Mouse (Mus musculus): Measurements from ENCODE around the gene Slc35a5.

Slc35a5 gene

DNA sequence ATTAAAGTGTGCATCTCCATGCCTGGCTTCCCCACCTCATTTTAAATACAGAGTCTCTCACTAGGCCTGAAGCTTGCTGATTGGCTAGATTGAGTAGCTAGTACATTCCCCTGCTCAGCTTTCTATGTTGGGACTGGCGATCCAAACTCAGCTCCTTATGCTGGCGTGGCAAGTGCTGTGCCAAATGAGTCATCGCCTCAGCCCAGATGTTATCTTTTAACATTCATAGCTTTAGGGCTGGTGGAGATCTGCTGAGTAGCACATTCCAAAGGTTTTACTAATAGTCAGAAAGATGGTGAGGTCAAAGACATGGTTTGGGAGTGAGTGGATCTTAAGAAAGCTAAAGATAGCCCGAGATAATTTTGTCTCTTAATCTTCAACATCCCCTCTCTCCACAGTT is 48.0 kb downstream of the Slc35a5 start:
- DNase-seq = no peak

DNA sequence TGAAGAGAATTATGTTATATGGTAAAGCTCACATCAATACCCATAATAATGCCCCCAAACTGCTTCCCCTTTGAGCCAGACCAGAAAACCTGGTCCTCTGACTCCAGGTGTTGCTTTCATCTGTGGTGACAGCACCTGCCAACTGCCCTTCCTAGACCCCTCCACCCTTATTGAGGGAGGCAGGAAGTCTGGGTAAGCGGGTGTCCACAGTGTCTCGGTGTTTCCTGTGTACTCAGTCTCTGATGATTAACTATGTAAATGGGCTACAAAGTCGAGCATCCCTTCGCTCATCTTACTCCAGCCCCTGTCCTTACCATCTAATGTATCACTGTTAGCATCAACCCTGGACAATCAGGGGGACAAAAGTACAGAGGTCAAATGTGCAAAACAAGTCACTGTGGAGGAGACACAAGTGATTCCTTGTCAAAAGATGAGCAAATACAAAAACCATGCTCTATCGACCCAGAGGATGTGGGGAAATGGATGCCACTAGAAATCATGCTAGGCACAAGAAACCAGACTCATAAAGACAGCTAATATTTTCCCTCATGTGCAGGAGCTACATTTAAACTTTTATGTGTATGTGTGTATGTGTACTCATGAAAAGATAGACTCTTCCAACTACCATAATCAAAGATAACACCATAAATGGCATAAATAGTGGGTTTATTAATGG is 50.2 kb downstream of the Slc35a5 start:
- peak; percentile 9 to 27 for DNase-seq

DNA sequence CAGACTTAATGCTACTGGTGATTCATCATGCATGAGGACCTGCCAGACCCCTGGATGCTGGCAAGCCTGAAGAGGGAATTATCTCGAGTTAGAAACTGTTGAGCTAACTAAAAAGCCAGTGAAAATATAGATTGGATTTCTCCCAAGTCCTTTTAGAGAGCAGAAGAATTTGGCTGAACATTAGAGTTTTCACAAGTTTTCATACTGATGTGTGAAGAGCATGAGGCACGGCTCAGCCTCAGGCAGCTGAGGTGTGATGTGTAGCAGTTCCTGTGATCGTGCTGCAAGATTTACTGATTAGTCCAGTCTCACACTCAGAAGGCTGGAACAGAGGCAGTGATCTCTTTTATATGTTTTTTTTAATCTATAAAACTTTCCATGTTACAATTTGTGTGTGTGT is 53.5 kb downstream of the Slc35a5 start:
- no peak for DNase-seq

DNA sequence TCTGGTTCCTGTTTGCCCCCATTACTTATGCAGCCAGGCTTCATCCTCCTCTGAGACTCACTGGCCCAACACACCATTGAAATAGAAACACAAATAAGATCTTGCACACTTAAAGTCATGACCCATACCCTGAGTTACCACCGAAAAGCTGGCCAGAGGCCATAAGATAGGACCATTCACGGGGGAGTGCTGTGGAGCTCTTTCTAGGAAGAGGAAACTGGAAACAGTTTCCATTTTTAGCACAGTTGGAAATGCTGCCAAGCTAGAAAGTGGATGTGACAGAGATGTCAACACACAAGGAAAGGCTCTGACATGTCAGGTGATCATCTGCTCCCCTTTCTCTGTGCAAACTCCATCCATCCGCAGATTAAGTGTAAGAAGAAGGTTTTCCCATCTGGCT is 57.6 kb downstream of the Slc35a5 start:
- DNase-seq = no peak

DNA sequence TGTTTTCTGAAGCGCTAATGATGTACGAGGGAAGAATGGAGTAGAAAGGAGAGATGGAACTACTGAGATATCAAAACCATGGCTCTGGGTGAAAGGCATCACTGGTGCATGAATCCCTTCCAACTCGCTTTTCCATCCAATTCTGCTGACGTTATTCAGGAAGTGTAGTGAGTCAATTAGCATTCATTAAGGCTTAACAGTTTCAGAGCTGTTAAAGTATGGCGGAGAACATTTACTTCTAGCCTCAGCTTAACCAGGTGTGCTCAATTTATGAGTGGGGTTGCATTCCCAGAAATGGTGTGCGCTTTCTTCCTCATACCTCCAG is 59.7 kb downstream of the Slc35a5 start:
- no peak for DNase-seq

DNA sequence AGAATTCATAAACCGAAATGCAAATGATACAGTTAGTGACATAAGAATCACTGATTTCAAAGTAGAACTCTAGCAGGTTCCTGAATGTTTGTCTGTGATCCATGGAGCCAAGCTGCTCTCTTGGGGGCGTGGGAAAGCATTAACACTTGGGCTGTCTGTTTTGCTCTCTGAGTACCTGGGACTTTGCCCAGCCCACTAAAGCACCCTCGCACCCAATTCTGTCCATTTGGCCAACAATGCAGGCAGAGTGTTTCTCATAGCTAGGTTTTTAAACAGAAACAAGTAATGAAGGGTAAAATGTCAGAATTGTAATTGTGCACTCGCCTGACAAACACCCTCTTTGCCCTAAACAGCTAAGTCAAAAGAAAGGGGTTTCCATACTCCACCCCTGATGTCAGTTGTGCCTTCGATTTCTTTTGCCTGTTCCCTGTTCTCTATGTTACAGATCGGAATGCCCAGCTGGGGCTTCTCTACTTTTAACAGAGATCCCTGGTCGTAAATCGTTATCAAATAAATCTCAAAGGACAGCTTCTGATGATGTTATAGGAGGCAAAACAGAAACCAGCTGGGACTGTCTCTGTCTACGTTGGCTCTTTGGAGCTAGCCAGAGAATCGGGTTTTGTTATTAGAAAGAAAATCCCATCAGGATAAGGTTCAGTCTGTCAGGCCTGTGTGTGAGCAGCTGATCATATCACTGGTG is 60.2 kb downstream of the Slc35a5 start:
- DNase-seq = no peak

DNA sequence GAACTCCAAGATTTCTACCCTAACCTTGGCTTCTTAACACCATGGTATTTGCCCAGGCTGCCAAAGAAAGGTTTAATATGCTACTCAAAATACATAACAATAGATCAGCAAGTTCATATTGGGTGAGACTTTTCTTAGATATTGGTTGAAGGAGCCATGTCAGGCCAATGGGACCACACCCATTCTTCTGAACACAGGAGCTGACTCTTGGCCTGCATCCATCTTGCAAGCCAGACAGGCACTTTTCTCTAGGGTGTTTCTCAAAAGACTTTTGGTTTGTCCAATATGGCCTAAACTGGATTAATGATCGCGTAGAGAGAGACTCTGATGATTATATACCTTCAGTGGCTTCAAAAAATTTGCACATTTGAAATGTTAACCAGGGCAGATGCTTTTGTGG is 61.0 kb downstream of the Slc35a5 start:
- DNase-seq = no peak

DNA sequence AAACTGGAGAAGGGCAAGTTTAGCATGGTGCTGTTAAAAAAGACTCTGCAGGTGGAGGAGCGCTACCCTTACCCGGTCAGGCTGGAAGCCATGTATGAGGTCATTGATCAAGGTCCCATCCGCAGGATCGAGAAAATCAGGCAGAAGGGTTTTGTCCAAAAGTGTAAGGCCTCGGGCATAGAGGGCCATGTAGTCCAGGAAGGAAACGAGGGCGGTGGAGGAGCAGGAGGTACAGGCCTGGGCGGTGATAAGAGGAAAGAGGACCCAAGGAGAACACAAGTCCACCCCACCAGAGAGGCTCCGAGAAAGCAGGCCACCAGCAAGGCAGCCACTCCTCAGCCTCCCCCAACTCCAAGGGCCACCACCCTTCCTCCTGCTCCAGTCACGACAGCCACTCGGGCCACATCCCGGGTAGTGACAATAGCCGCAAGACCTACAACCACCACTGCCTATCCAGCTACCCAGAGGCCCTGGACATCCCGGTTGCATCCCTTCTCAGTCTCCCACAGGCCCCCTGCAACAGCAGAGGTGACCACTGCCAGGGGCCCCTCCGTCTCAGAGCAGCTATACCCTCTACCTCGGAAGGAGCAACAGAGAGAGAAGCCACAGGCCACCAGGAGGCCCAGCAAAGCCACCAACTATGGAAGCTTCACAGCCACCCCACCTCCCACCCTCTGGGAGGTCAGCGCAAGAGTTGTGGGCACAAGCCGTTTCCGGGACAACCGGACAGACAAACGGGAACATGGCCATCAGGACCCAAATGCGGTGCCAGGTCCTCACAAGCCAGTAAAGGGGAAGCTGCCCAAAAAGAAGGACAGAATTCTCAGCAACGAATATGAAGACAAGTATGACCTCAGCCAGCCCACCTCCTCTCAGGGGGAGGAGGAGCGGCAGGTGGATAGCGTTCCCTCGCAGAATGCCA is 62.7 kb downstream of the Slc35a5 start:
- DNase-seq = no peak

DNA sequence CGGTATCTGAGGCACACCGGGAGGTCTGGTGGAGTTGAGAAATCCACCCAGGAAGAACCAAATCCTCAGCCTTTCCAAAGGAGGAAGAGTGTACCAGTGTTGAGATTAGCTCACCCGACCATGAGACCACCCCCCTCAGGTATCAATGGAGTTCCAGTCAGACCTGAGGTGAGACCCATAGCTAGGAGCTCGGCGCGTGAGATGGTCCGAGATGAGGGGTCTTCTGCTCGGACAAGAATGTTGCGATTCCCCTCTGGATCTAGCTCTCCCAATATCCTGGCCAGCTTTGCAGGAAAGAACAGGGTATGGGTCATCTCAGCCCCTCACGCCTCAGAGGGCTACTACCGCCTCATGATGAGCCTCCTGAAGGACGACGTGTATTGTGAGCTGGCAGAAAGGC is 63.5 kb downstream of the Slc35a5 start:
- no peak for DNase-seq

DNA sequence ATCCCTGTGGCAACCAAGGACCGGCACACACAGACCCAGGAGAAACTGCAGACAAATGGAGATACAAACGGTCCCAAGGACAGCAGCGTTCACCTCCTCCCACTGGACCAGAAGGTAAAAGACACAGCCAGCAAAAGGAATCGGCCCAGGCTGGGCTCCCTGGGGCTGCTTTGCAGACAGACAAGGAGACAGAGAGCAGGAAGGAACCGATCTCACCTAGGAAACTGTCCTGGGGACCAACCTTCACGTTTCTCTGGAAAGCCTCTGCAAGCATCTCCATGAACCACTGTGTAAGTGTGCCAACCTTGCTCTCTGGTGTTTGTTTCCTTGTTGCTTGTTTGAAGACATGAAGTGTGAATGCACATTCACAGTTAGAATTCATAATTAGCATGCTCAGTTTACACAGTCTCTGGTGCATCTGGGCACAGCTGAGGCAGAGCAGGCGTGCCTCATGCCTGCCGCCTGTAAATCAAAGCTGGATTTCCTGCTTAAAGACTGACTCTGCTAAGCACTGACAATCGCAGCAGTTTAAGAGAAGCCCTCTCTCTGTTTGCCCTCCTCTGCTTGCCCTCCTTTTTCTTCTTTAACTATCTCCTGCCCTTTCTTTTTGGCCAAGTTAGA is 64.3 kb downstream of the Slc35a5 start:
- DNase-seq = no peak

DNA sequence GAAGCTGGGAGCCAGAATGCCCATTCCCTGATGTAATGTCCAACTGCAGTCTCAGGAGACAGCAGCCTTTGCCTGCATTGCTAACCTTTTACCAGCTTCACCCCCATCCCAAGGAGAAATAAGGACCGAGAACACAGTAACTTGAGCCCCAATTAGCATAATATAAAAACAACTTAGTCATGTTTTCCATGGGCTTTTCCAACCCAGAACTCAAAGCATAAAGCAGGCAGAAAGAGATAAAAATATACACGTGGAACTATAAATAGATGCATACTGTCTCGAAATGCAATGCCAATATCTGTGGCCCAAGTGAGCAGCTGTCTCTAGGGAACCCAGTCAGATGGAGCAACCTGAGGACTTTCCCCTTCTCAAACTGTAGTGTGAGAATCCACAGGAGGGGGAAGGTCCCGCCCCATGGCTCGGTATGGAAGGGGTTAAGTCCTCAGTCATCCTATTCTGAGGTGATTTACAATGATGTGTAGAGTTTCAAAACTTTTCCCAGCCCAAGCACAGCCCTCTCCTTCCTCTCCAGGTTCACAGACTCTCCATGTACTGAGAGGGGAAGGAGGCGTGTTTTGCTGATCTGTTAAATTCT is 65.3 kb downstream of the Slc35a5 start, which contains the start of gene Ccdc80:
Gene Ccdc80, plus strand, starts transcription at position 266 of the 595 bp plus-strand sequence.
- no peak for DNase-seq

DNA sequence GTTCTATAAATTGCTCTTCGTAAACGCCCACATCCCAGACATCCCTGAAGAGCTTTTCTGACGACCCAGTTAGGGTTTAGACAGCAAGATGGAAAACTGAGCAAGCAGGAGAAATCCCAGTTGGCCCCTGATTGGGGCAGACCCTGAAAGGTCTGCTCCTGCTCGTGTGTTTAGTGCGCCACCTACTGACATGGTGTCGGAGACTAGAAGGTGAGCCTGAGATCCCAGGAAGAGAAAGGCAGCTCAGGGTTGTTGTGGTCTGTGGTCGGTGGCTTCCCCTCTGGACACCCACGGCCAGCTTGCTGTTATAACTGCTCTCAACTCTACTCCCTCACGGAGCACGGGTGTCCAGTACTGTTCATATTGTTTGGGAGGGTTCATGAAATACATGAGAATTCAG is 68.5 kb downstream of the Slc35a5 start:
- peak; percentile 65 to 72 for DNase-seq
